Mouse (Mus musculus) CD4-positive helper T cell, adult 2 months (primary cell): ENCODE data around the gene Hist1h2bq.

Experiments used
- DNase-seq: peaks from one replicate; pipeline ENCODE4 v3.0.0-alpha.2; 2012; ENCODE audit warnings: low read depth, missing footprints, low spot score

The Hist1h2bq gene

GRCm38 (mm10) chr13:21789925-21790324, 20.1 kb downstream of the Hist1h2bq start:
- no peak for DNase-seq

DNA sequence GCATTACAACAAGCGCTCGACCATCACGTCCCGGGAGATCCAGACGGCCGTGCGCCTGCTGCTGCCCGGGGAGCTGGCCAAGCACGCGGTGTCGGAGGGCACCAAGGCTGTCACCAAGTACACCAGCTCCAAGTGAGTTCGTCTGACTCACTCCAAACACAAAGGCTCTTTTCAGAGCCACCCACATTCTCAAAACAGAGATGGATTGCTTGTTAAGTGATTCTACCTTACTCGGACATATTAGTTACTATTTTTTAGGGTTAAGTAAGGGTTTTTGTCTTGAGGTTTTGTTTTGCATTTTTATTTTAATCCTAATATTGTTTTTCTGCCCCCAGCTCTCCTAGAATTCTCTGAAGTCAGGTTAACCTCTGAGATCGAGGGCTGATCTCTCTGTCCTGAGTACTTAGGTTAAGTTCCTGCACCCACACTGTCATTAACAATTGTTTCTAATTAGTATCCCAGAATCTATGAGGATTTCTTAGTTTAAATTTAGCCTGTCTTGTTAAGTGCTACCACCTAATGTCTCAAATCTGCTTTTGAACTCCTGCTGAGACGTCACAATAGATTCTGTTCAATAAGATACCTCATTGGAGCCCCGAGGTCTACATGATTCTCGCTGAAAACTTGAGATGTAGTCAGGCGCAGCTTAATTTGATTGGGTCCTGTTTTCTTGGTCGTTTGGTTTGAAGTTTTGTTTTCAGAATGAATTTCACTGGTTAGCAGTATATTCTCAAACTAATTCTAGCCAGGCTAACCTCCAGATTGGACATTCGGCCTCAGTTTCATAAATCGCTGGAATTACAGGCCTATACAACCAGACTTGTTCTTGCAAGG, 22.0 kb downstream of the Hist1h2bq start:
- DNase-seq = peak; percentile 9

DNA sequence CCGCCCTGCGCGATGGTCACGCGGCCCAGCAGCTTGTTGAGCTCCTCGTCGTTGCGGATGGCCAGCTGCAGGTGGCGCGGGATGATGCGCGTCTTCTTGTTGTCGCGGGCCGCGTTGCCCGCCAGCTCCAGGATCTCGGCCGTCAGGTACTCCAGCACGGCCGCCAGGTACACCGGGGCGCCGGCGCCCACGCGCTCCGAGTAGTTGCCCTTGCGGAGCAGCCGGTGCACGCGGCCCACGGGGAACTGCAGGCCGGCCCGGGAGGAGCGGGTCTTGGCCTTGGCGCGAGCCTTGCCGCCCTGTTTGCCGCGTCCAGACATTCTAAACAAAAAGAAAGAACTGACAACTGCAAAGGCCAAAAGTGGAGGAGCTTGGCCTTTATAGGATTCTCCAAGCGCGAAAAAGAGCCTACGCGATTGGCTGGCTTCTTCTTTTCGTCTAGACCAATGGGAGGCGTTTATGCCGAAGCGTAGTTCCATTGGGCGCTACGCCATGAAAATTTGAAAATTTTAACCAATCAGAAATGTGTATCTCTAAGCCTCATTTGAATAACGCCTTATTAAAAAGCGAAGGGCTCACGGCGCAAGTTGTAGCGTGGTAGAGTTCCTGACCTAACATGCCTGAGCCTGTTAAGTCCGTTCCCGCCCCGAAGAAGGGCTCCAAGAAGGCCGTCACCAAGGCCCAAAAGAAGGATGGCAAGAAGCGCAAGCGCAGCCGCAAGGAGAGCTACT, 22.9 kb downstream of the Hist1h2bq start, which contains the start of the genes Hist1h2an and Hist1h2bp:
Gene Hist1h2an, minus strand, starts transcription at position 320 of the 731 bp plus-strand sequence.
Gene Hist1h2bp, plus strand, starts transcription at position 563 of the 731 bp plus-strand sequence.
- peak; percentile 94 for DNase-seq

GRCm38 (mm10) chr13:21786189-21786898, 23.7 kb downstream of the Hist1h2bq start:
- peak; percentile 39 for DNase-seq

GRCm38 (mm10) chr13:21784311-21784710, 25.7 kb downstream of the Hist1h2bq start:
- no peak for DNase-seq

DNA sequence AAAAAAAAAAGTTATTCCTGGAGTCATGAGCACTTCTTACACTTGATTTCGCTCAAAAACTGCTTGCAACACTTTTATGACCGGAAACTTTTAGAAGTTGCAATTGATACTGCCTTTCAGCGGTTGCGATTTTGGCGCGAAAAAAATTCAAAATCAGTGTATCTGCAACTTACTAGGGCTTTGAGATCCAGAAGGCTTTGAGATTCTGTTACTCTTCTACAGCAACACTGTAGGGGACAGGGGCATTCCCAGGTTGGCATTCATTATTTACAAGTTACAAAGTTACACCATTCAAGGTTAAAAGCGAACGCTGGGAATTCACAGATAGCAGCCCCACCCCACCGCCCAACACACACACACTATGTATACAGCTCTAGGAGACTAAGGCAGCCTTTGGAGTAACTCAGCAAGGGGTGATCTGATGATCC, 26.2 kb downstream of the Hist1h2bq start:
- peak; percentile 69 for DNase-seq

DNA sequence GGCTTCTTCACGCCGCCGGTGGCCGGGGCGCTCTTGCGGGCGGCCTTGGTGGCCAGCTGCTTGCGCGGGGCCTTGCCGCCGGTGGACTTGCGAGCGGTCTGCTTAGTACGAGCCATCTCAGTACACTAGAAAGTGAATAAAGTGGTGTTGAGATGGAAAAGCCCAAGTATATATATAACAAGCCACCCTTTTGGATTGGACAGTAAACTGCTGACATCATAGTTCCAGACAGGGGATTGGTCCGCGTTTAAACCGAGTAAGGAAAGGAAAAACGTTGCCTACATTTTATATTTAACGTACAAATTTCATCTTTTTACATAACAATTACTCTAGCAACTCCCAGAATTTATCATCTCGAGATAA, 26.8 kb downstream of the Hist1h2bq start, which contains the start of gene Hist1h3i:
Gene Hist1h3i, minus strand, starts transcription at position 116 of the 363 bp plus-strand sequence.
- peak; percentile 89 for DNase-seq

DNA sequence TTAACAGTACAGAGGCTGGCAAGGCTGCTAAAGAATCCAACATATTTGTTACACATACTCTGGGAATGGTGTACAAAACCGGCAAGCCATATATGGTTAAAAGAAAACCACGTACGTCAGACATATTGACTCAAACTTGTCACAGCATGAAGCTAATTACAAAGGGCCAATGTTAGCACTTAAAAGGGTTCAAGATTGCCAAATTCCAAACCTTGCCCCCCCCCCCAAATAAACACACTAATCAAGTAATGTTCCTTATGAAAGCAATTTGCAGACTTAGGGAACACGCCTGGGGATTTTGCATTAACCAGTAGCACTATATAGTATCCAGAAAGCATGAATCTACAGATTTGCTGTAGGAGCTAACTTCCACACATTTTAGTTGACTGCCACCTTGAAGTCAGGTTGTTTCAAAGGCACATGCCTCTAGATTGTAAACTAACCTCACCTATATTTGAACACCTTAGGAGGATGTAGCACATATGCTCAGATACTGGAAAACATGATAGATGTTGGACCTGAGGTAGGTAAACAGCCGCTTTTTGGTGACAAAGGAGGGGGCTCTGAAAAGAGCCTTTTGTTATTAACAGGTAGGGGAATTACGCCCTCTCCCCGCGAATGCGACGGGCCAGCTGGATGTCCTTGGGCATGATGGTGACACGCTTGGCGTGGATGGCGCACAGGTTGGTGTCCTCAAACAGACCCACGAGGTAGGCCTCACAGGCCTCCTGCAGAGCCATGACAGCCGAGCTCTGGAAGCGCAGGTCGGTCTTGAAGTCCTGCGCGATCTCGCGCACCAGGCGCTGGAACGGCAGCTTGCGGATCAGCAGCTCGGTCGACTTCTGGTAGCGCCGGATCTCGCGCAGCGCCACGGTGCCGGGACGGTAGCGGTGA, 27.4 kb downstream of the Hist1h2bq start:
- peak; percentile 54 for DNase-seq

GRCm38 (mm10) chr13:21781639-21782038, 28.4 kb downstream of the Hist1h2bq start:
- DNase-seq = no peak

DNA sequence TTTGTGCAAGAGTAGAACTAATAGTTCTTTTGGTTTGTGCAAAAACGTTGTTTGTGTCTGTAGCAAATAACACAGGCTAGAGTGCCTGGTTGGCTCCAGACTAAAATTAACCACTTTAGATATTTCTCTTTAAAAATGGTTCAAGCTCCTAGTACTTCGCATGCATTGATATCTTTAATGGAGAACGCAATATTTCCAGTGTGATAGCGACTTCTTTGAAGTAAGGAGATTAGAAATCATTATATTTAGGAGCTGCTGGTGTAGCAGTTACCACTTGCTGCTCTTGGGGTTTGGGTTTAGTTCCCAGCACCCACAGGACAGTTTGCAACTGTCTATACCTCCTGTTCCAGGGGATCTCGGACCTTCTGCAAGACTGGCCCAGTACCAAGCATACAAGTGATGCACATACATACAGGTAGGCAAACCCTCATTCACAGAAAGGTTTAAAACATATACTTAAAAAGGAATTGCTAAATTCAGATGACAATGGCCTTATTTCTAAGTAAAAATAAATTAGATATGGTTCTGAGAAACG, 28.9 kb downstream of the Hist1h2bq start:
- DNase-seq = no peak

DNA sequence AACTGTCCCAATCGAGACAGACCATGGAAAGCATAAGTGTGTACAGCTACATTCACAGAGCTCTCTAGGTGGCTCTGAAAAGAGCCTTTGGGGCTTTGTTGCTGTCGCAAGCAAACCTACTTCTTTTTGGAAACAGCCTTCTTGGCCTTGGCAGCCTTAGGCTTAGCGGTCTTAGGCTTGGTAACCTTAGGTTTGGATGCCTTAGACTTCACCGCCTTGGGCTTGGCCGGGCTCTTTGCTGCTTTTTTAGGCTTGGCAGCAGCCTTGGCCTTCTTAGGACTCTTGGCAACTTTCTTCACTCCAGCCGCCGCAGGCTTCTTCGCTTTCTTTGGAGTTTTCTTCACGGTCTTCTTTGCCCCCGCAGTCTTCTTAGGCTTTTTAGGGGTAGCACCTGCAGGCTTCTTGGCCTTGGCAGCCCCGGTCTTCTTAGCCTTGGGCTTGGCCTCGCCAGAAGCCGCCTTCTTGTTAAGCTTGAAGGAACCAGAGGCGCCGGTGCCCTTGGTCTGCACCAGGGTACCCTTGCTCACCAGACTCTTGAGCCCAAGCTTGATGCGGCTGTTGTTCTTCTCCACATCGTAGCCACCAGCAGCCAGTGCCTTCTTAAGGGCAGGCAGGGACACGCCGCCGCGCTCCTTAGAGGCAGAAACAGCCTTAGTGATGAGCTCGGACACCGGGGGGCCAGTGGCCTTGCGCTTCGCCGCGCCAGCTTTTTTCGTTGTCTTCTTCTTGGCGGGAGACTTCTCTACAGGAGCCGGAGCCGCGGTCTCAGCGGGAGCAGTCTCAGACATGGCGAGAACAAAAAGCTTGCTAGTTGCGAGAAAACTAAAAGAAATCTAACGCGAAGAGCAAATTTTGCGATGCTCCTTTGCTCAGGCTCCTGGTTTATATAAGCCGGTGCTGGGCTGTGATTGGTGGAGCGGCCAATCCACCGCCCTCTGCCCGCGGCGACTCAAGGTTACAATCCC, 29.9 kb downstream of the Hist1h2bq start, which contains the start of gene Hist1h1b:
Gene Hist1h1b, minus strand, starts transcription at position 859 of the 965 bp plus-strand sequence.
- peak; percentile 65 for DNase-seq

- DNase-seq = peak; percentile 95
These were observed 30.9 kb downstream of the Hist1h2bq start for GRCm38 (mm10) chr13:21778814-21779766.
